Mouse (Mus musculus) adrenal gland, postnatal 14 days (tissue): ENCODE data around the gene Slpi. TPM values are rescaled to one million over a fixed set of nuclear protein-coding genes. Genes with fewer than 3 reads are reported as not detected.
"Not testable (repeated sequence)": the region's sequence is repeated elsewhere in the genome, so short reads cannot be mapped to it uniquely, and the experiment has no call there.

Source experiments
- DNase-seq: peaks from one replicate; pipeline ENCODE4 v3.0.0; 2021; ENCODE audit warnings: mixed read lengths
- total RNA-seq: library from RNA; stranded (reverse); gene quantifications from 2 replicates; pipeline ENCODE4 v1.2.3, GENCODE M21; 2021

The Slpi gene
- total RNA-seq, 1 experiment from 2014 or later: 9.3 TPM

GRCm38 (mm10) chr2:164377478-164378426 lies 11.1 kb downstream of the Slpi start:
- DNase-seq: no peak

- DNase-seq: peak; percentile 39
Measured at GRCm38 (mm10) chr2:164373187-164373586, 15.7 kb downstream of the Slpi start.

- no peak for DNase-seq
Measured at GRCm38 (mm10) chr2:164372408-164373053, 16.4 kb downstream of the Slpi start.

- no peak for DNase-seq
Measured at GRCm38 (mm10) chr2:164371371-164371770, 17.5 kb downstream of the Slpi start.

DNA sequence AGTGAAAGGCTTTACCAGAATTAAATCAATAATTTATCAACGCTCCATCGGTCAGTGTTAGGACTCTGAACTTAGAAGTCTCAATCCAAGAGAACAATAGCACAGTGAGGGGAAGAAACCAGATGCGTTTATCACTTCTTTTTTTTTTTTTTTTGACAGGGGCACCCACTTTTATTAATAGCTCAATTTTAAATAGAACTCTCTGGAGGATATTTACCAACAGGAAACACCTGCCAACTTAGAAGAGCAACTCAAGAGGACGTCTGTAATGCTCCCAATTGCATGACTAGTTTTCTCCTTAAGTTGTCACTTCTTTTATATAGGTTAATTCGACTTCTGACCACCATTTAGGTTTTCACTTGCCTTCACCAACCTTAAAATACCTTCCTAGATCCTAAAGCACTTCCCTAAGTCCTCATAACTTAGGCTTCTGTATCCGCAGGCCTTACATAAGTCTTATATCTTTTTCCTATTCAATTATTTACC lies 20.2 kb downstream of the Slpi start:
- DNase-seq: no peak

GRCm38 (mm10) chr2:164366947-164367346 lies 21.9 kb downstream of the Slpi start:
- no peak for DNase-seq

DNA sequence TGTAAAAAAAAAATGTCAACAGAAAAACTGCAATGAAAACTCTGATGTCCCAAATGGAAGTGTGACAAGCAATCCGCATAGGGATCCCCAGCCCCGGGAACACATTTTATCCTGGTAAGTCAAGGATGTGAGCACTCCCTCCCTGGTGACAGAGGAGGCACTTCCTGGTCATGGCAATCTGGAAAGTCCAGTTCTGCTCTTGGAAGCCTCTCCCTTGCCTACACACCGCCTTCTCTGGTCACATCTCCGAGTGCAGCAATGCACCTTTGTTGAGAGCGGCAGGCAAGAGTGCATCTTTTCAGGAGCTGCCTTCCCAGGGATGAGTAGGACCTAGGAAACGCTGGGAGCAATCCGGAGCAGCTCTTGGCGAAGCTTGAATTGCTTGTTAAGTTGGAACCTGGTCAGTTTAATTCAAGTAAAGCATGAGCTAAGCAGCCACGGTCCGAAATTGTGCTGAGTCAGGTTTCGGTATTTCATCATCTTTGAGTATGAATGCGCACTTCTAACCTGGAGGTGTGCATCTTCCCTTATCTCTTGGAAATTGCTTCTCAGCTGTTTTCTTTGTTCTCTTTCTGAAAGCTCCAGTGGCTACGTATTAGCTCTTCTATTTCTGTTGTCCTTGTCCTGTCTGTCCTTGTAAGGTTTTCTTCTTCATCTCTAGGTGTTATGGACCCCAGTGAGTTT lies 27.8 kb downstream of the Slpi start:
- no peak for DNase-seq

- no peak for DNase-seq
Measured at GRCm38 (mm10) chr2:164359668-164360067, 29.2 kb downstream of the Slpi start.

GRCm38 (mm10) chr2:164359031-164359430 lies 29.9 kb downstream of the Slpi start:
- no peak for DNase-seq

DNA sequence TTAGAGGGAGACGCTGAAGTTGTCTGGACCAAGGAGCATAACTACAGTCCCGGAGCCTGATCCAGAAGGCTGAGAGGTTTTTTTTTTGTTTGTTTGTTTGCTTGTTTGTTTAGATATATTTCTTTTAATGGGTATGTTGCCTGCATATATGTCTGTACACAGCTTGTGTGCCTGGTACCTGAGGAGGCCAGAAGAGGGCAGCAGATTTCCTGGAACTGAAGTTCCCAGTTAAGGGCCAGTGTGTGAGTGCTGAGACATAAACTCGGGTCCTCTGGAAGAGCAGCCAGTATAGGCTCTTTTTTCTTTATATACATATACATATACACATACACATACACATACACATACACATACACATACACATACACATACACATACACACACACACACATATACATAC lies 30.5 kb downstream of the Slpi start:
- no peak for DNase-seq

DNA sequence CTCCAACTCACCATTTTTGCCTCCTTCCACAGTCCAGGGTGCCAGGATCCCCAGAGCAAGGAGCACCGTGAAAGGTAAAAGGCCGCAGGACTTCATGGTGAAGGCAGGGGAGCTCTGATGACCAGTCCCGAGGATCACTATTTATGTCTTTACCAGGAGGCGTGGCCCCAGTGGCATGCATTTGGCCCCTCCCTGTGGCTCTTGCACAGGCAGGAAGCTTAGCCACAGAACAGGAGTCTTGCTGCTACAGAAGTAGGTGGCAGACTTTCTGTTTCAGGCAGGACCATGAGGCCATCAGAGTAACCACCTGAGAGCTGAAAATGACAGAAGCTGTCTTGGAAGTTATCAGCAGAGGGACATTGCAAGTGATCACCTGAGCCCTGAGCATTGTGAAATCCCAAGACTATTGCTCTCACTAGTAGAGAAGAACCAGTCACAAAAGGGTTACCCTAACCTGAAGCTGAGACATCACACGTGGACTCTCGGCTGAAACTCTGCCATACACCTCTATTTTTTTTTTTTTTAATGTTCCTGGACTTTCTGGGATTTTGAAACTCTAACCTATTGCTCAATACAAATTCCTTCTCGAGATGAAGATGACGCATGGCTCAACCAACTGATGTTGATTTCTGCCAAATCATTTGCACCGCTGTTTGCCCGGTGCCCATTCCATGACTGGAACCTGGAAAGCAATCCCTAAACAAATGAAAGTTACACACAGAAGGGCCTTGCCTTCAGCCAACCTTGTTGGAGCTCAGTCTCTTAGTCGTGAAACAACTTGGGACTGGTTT lies 32.5 kb downstream of the Slpi start:
- peak; percentile 22 for DNase-seq

DNA sequence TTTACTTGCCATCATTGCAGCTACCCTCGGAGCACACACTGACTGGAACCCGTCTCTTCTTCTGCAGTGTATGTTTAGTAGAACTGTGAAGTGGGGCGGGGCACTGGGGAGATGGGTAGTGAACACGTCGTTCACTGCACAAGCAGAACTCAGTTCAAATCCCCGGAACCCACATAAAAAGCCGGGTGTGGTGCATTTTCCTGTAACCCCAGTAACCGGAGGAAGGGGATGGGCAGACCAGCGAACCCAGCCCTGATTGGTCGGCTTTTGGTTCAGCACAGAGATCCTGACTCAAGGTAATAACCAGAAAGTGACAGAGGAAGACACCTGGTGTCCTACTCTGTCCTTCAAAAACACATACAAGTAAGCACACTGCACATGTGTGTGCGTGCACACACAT lies 35.5 kb downstream of the Slpi start:
- no peak for DNase-seq

DNA sequence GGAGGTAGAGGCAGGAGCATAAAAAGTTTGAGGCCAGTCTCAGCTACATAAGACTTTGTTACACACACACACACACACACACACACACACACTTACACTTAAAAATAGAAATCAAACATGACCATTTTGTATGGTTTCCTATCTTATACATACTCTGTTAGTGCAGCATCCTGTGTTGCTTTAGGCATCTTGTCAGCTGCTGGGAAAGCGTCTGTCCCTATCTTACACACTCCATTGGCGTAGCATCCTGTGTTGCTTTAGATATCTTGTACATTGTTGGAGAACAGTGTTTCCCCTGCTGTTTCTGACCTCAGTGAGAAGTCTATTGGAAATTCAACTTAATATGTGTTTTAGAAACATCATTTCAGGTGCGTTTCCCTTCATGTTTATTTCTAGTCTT lies 36.2 kb downstream of the Slpi start:
- no peak for DNase-seq

DNA sequence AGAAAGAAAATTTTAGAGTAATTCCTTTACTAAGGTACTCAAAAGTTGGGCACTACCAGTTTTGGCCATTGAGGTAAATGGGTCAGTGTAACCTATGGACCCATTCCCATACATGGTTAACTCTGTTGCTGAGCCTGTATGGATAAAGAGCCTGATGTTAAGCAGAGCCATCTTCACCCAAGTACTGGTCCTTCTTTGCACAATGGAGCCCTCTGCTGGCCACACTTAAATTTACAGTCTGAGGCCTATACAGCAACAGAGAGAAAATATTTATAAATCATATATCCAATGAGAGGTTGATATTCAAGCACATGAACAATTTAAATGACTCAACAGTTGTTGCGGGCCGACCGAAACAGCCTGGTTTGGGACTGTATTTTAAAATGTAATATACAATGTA lies 39.9 kb downstream of the Slpi start:
- peak; percentile 60 for DNase-seq

DNA sequence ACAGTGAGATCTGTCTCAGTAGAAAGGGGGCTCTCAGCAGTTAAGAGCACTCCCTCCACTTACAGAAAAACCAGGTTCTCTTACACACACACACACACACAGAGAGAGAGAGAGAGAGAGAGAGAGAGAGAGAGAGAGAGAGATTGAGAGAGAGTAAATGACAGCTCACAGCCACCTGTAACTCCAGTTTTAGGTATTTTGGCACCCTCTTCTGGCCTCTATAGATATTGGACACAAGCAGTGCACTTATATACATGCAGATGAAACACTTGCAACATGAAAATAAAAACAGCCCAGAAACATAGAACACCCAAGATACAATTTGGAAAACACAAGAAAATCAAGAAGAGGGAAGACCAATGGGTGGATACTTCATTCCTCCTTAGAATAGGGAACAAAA lies 41.2 kb downstream of the Slpi start:
- DNase-seq: not testable (repeated sequence)

DNA sequence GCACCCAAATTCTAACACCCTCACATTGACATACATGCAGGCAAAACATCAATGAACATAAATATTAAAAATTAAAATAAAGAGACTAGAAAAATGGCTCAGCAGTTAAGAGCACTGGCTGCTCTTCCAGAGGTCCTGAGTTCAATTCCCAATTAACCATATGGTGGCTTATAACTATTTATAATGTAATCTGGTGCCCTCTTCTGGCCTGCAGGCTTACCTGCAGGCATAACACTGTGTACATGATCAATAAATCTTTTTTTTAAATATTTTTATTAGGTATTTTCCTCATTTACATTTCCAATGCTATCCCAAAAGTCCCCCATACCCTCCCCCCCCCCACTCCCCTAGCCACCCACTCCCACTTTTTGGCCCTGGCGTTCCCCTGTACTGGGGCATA lies 45.2 kb downstream of the Slpi start:
- DNase-seq: not testable (repeated sequence)

GRCm38 (mm10) chr2:164332440-164332839 lies 56.5 kb downstream of the Slpi start, which contains the start of gene Svs5:
Gene Svs5, plus strand, starts transcription at chr2:164332740.
- DNase-seq: not testable (repeated sequence)

- no peak for DNase-seq
Measured at GRCm38 (mm10) chr2:164320983-164321382, 67.9 kb downstream of the Slpi start.

- not testable (repeated sequence) for DNase-seq
Measured at GRCm38 (mm10) chr2:164316451-164316850, 72.4 kb downstream of the Slpi start, which contains the start of gene Svs6. Gene Svs6, plus strand, starts transcription at chr2:164316751.

- DNase-seq: not testable (repeated sequence)
Measured at GRCm38 (mm10) chr2:164315460-164315859, 73.4 kb downstream of the Slpi start.

DNA sequence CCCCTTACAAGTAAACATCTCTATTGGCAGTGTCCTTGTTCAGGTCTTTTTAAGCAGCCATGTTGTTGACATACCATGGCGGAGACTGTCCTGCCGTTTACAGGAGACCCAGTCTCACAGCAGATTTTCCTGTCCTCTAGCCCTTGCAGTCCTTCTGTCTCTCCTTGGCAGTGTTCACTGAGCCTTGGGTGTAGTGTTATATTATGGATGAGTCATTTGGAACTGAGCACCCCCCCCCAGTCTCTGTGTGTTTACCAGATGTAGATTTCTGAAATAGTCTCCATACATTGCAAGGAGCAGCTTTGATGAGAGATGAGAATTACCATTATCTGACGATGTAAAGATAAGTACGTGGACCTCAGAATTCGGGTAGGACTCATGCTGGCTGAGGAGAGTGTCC lies 76.3 kb downstream of the Slpi start:
- DNase-seq: no peak
